Mouse (Mus musculus) left cerebral cortex, adult 11 months (tissue): ENCODE data around the gene Zbtb43.
A peak's percentile ranks its signal among the peaks of the same experiment; 100 is the strongest.

Source experiments
- DNase-seq: peaks from one replicate; pipeline ENCODE4 v3.0.0; 2022; ENCODE audit warnings: low spot score

The Zbtb43 gene

DNA sequence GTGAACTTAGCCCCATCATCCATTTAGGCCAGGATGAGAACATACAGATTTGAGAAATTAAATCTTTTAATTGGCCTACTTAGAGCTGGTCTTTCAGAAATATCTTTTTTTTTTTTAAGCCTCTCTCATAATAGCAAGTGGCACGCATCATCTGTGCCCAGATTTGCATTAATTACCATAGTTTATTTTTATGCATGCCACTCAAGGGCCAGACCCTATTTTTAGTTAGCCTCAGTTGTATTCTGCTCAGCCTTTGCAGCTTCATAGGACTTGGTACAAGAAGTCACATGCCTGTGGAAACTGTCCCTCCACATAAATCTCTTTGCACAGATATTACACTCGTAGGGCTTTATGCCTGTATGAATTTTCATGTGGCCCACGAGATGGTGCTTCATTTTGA lies 14.9 kb downstream of the Zbtb43 start:
- DNase-seq = no peak

DNA sequence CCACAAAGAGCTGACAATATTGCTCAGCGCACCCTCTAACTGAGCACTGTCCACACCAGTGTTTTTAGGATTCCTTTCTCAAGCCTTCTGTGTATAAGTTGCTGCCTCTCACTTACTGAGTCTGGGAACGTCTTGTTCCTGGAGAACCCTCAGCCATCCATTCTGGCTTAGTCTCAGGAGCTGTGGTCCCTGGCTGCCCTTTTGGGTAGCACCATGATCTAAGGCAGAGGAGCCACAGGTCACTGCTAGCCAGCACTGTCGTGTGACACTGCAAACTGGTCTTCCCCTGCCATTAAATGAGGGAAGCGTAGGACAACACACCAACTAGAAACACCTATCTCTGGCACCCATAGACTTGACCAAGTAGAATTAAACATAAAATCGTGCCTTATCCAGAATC lies 15.6 kb downstream of the Zbtb43 start:
- no peak for DNase-seq

DNA sequence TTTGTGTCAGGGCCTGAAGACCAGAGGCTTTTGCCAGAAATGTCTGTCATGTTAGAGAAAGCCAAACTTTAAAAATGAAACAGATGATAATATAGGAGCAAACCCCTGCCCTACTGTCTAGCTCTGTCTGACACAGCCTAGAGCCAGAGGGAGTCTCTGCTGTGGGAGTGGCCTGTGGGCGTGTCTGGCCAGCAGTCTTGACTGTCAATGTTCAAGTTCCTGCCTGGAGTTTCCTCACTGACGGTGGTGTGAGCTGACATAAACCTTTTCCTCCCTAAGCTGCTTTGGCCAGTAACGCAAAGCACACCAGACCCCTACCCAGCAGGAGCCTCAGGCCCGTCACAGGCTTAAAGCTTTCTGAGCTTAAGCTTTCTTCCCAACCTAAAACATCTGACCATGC lies 16.2 kb downstream of the Zbtb43 start:
- DNase-seq = no peak

DNA sequence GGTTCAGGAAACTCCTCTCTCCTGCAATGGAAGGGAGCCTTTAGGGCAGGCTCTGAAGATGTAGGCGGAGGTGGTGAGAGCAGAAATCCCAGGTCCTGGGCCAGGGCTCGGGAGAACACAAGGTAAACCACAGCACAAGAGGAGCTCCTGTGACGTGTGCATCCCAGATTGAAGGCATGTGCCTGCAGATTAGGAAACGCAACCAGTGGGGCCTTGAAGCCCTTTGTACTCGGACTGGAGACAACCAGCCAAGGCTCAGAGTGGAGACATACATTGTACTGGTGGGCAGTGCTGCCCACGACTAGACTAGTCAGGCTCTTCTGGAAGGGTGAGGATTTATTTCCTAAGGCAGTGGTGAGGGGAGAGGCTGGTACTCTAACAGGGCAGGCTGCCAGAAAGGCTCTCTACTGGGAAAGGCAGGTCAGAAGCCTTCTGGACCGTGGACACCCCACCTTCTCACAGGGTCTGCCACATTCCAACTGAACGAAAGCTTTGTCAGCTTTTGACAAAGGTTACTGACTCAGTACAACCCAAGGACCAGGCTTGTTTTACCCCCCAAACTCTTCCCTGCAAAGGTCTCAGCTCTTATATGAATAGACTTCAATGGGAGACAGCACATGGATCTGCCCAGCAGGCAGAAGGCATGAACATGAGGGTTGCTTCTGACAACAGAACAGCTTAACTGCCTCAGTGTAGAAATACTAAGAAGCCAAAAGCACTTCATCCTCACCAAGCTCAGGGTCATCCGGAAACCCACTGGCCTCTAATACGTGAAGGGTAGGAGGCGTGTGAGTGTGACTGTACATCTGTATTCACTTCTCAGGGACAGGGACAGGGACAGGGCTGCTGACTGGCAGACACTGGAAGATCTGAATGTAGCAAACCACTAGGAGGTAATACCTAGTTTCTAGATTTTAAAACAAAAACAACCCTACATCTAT lies 17.1 kb downstream of the Zbtb43 start:
- no peak for DNase-seq

DNA sequence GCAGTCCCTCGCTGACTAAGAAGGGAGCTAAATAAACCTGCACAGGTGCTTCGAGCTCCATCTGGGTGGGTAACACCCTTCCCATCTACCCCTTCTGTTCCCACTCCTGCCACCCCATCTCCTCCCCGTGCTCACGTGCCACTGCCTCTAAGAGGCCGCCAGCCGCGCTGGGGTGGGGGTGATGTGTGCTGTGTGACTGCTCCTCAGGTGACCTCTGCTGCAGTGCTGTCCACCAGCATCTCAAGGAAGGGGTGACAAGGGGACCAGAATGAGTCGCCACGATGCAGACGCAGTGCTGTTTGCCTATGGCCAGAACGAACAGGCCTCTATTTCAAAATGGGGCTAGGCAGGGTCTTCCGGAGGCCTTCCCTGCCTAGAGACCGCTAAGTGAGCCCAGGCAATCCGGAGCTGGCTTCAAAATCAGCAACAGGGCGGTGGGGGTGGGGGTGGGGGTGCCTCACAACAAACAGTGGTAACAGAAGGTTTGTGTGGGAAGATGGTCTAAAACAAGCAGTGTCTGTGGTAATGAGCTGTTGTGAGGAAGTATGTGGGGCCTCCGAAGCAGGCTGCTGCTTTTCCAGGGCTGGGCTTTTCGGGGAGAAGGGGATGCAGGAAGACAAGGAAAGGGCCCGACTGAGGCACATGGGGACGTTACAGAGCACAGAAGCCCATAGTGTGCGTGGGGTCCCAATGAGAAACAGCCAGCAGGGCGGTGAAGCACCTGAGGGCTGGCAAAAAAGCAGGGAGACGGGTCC lies 19.1 kb downstream of the Zbtb43 start:
- no peak for DNase-seq

DNA sequence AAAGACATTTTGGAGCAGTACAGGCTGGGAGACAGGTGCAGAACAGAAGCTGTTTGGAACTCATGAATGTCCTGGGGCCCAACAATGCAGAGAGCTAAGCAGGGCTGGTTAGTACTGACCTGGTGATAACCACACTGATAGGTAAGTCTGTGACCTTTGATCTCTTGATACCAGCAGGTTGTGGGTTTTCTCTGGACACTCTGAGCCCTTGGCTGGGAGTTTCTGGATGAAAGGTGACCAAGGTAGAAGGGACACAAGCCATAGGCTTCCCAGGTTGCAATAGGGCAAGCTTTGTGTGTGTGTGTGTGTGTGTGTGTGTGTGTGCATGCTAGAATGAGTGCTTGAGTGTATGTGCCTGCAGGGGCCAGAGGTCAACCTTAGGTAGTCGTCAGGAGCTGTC lies 21.6 kb downstream of the Zbtb43 start:
- DNase-seq = no peak

DNA sequence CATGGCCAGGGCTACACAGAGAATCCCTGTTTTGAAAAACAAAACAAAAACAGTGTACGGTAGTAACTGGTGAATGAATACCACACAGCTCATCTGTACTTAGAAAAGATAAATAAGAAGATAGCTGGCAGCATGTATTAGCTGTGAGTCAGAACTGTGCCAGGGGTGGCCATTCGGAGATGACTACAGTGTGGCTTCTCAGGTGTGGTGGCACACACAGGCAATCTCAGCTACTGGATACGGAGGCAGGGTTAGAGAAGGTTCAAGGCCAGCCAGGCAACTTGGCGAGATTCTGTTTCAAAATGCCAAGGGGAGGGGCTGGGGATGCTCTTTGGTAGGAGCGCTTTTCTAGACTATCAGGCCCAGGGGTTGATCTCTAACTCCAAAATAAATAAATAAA lies 22.6 kb downstream of the Zbtb43 start:
- no peak for DNase-seq

DNA sequence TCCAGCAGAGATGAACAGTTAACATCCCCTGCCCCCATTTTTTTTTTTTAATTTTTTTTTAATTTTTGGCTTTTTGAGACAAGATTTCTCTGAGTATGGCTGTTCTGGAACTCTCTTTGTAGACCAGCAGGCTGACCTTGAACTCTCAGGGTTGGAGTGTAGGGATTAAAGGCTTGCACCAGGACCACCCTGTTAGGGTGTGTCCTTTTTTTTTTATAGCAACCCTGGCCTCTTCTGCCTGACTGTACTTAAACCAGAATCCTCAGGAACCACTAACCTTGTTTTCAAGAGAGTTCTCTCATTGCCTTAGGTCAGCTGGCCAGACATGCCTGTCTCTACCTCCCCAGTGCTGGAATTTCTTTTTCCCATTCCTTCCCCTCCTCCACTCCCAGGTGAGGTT lies 23.5 kb downstream of the Zbtb43 start:
- DNase-seq = no peak

DNA sequence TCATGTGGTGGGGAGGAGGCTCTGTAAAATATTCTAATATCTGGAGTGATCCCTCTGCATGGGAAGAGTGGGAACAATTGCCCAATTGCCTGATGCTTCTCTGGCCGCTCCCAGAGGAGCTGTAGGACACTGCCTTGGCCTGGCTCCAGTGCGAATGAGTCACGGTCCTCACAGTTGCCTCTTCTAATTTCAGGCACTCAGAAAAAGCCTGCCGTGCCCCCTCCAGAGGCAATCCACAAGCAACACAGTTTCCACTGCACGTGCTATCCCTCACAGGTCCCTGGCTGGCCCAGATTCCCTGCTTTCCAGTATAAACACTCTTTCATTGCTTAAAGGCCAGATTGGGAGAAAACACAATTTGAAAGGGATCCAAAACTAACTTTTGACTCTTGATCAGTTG lies 24.0 kb downstream of the Zbtb43 start:
- peak; percentile 78 for DNase-seq

DNA sequence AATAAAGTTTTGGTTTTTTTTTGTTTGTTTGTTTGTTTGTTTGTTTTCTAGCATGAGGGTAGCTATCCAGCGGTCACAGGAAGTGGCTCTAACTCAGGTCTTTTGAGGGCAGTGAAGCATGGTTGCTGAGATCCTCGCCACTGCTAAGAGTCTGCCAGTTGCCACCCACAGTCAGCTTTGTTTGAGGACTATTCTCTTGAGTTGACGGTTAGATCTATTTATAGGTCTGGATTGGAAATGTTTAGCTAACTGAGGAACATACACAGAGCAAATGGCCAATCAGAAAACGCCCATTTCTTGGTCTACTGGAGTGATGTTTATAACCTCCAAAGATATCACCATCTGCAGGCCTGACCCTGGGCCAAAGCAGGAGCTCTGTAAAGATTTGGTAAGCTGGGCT lies 25.7 kb downstream of the Zbtb43 start:
- DNase-seq = no peak

DNA sequence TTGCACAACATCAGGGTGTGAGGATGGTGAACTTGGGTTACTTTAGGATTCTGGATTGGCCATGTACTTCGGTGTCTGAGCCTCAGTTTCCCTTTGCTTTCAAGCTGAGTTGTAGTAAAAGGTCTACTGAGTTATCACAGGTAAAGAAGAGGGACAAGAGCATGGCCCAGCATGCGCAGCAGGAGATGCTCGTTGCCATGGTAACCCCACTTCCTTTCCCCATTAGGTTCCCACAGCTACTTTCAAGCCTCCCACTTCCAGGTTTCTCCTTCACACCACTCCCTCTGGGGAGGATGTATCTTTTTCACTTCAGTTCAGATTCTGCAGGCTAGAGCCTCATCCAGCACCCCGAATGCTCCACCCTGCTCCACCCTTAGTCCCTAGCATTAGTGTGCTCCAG lies 27.5 kb downstream of the Zbtb43 start:
- peak; percentile 77 for DNase-seq

DNA sequence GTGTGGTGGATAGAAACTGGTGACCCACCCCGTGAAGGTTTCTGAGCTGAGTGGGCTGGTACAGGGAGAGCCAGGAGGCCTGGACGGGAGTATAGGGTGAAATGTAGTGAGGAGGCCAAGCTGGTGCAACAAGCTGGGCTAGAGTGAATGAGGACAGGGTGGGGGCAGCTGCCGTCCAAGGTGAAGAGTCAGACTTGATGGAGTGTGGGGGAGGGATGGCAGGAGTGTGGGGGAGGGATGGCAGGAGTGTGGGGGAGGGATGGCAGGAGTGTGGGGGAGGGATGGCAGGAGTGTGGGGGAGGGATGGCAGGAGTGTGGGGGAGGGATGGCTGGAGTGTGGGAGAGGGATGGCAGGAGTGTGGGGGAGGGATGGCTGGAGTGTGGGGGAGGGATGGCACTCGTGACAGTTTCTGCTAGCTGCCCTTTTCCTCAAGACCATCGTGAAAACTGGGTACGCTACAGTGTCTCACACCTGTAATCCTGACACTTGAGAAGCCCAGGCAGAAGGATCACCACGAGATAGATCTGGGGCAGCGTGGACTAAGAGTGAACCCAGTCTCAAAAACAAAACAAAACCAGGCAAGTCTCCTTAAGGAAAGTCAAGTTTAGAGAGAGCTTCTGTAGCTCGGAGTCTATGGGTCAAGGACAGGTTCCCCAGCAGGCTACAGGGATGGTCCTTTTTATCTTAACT lies 28.2 kb downstream of the Zbtb43 start:
- no peak for DNase-seq

DNA sequence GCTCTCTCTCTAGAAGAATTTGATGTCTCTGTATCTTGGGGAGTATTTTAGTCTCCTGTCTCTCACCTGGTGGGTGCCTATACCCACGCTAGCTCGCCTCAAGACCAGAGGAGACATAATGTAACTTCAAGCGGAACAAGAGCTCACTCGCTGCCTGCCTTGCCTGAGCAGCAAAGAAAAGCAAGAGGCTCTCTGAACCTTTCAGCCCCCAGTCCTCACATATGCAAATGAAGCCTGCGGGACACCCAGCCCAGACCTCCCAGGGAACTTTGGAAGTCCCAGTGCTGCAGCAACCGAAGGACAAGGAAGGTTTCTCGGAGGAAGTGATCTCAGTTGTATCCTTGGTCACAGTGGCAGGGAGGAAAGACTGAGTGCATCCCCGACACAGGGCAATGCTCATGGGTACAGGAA lies 28.9 kb downstream of the Zbtb43 start:
- no peak for DNase-seq

DNA sequence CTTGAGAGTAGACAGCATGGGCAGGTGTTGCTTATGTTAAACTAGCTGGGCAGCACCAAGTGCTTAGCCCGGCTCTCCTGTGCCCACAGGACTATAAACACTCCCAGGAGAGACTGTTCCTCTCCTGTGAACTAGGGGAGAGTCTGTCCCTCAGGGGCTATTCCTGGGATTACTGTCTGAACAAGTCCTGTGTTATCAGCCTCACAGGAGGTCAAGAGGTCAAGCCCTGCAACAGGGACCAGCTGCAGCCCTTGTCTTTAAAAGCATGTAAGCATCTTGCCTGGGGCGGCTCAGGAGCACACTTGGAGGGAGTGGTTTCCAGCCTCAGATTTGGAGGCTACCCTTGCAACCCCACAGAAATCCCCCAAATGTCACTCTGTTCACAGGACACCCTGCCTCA lies 30.0 kb downstream of the Zbtb43 start:
- no peak for DNase-seq

DNA sequence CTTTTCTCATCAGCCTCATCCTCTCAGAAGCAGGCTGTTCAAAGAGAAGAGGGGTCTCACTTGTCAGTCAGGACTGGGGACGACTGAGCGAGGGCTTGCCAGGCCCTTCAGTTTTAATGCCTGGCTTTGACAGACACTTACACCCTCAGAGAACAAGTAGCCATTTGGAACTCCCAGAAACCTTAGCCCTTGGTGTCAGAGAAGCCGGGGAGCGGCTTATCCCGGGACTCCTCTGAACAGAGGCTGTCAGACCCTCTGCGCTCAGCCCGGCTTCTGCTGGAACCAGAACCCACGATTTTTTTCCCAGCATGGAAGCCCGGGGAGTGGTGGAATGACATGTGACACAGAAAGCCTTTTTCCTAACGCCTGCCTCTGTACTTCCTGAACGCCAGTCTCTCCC lies 31.2 kb downstream of the Zbtb43 start:
- no peak for DNase-seq

DNA sequence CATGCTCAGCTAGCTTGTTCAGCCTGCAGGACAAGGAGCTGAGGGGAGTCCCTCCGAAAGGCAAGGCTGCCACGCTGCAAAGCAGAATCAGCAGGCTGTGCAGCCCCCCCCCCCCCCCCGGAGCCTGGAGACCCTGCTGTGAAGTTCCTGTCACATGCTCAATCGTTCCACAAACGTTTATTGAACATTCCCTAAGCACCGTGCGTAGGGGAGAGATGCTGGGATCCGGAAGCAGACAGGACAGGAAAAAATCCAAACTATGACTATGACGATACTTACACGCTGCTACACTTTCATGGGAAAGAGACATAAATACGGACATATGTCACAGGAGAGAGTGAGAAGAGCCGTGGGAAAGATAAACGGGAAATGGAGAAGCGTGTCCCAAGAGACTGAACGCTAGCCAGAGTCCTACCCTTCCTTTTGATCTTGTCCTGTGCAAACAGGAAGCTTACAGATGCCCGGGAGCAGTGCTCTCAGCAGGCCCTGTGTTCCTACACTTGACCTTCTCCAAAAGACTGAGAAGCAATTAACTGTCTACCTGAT lies 32.3 kb downstream of the Zbtb43 start:
- no peak for DNase-seq

DNA sequence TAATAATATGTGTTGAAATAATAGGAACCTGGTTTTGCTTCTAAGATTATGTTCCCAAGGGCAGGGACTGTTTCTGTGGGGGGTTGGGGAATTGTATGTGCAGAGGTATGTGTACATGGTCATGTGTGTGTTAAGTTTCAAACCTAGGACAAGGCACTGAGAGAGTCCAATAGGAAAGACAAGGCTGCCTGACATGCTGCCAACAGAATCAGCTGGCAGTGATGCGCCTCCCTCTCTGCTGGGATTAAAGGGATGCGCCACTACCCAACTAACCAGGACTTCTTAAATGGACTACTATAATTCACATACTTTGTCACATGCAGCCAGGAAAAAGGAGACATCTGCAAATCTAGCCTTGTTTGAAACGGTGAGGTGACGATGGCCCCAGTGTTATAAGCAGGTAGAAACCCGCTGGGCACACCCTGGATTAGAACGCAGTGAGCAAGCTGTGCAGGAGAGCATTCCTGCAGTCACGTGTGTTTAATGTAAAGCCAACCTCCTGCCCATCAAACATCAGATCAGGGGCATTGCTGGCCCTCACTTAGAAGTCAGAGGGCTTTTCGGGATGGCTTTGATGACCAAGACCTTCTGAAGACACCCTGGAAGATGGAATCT lies 33.2 kb downstream of the Zbtb43 start:
- no peak for DNase-seq

DNA sequence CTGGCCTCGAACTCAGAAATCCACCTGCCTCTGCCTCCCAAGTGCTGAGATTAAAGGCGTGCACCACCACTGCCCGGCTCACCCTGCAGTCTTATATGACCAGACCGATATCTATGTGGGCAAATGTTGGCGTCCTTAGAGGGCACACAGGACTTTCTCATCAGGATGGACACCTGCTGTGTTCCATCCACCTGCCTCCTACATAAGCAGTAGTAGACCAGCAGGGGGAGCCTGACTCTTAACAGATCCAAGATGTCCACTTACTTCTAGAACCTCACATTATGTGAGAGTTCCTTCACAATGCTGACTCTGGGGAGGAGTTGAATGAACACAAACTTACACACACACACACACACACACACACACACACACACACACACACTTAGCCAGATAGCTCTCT lies 35.5 kb downstream of the Zbtb43 start:
- no peak for DNase-seq

DNA sequence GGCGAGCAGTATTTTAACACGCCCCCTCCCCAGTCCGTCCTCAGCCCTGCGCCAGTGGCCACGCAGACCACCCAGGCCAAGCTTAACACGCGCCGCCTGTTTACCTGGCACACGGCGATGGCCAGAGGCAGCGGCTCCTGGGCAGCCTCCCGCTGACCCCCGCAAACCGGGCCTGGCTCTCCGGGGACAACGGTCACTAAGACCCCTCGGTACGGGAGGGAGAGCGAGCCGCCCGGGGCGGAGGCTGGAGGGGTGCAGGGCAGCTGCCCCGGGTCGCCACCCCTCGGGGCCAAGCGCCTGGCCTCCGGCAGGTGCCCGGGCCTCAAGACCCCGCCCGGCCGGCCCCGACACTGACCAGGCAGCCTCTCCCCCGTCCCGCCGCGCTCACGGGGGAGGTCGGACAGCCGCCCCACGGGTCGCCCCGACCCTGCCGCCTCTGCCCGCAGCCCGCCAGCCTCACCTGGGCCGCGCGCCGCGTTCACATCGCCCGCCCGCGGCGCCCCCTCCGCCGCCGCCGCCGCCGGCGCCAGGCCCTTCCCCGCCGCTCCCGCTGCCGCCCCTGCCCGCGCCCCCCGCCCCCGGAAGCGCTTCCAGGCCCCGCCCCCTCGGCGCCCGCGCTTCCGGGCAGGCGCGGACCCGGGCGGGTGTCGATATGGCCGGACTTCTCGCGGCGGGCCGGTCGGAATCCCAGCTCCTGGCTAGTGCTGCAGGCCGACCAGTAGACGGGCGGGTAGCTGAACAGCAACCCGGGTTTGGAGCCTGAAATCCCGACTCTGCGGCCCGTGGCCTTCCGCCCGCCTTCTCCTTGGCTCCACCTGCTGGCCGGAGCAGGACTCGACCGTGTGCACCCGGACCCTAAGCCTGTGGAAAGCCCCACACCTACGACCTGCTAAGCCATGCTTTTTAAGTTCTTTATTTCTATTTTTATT lies 37.3 kb downstream of the Zbtb43 start, which contains the start of gene Zbtb34:
TSS of gene Zbtb34 (minus strand) at position 554 of the 929 bp plus-strand sequence.
- no peak for DNase-seq

DNA sequence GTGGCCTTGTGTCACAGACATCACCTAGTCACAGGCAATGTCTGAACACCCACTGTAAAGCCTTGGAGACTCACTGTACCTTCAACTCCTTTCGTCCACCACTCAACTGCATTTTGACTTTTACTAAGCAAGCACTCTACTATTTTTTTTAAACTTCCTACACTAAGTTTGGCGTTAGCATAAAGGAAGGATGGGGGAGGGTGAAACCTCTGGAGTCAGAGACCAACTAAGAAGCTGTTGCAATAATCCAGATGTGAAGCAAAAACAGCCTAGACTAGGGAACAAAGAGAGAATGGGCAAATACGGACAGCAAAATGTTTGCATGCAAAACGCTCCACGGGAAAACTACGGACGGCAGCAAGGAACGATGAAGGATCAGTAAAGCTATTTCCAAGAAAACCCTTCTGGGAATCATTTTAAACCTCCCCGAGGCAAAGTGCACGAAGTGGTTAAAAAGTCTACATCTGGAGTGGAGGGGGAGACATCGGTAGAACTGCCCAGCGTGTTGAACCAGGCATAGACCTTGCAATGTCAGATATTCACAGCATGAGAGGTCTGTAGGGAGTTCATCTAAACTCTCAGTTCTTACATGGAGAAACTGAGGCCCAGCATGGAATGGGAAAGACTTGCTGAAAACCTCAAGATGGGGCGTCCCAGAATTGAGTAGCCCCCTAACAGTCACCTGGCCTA lies 38.1 kb downstream of the Zbtb43 start:
- no peak for DNase-seq
